Mouse (Mus musculus) intestine, embryonic 15.5 days (tissue): Measurements from ENCODE around the gene Arhgap15. TPM values are rescaled to one million over a fixed set of nuclear protein-coding genes. Genes with fewer than 3 reads are reported as not detected.

Source experiments
- ATAC-seq: fragments of 200-750 bp; cut with Nextera tagmentation; 2 replicates; pipeline ENCODE4 v1.8.0; 2017; ENCODE audit warnings: moderate TSS enrichment, moderate library complexity
- H3K27ac ChIP-seq: fragments of 300-500 bp; sonication (generic); 2 replicates; pipeline ENCODE4 v1.5.1; 2015; ENCODE audit warnings: mild to moderate bottlenecking, inconsistent platforms
- H3K27me3 ChIP-seq: fragments of 300-500 bp; sonication (generic); replicated peaks from 2 replicates; pipeline ENCODE4 v1.6.1; 2015; ENCODE audit warnings: inconsistent platforms
- H3K36me3 ChIP-seq: fragments of 300-500 bp; sonication (generic); 2 replicates; pipeline ENCODE4 v1.6.1; 2015; ENCODE audit warnings: inconsistent platforms
- H3K4me1 ChIP-seq: fragments of 300-500 bp; sonication (generic); replicated peaks from 2 replicates; pipeline ENCODE4 v1.6.1; 2015; ENCODE audit warnings: inconsistent platforms
- H3K4me2 ChIP-seq: fragments of 300-500 bp; sonication (generic); replicated peaks from 2 replicates; pipeline ENCODE4 v1.6.1; 2015; ENCODE audit warnings: mild to moderate bottlenecking, inconsistent platforms
- H3K4me3 ChIP-seq: fragments of 300-500 bp; sonication (generic); replicated peaks from 2 replicates; pipeline ENCODE4 v1.5.1; 2015; ENCODE audit warnings: inconsistent platforms
- H3K9ac ChIP-seq: fragments of 300-500 bp; sonication (generic); 2 replicates; pipeline ENCODE4 v1.6.1; 2015; ENCODE audit warnings: inconsistent platforms
- H3K9me3 ChIP-seq: fragments of 300-500 bp; sonication (generic); 2 replicates; pipeline ENCODE4 v1.6.1; 2016; ENCODE audit warnings: inconsistent platforms
- WGBS: fragments of 180-500 bp; shearing (Covaris S2); methylation state at CpG from one replicate; pipeline ENCODE4 v1.1.7; 2015; 5-methylcytosine and 5-hydroxymethylcytosine counted together
- polyA plus RNA-seq: library from polyadenylated mRNA; unstranded; fragments of >200 nt; fragmentation: Nextera tagmentation; extraction: Ambion mirVana; gene quantifications from 2 replicates; pipeline ENCODE4 v1.2.1, GENCODE M21; 2015

Gene Arhgap15
- polyA plus RNA-seq, 1 experiment from 2014 or later = 1.6 TPM

GRCm38 (mm10) chr2:44146124-44146981 is 397.7 kb downstream of the Arhgap15 start:
- ATAC-seq = peak; percentile 55; the same call in 1 of the 2 replicates
- Histone ChIP-seq H3K9me3 (no peaks in the 10 kb centered on the region), H3K27me3 (no peaks in the 10 kb centered on the region), H3K4me2 (no peak overlapping the region), H3K4me3 (no peak overlapping the region), H3K4me1 (no peaks in the 10 kb centered on the region), H3K36me3 (no peaks in the 10 kb centered on the region), H3K27ac (peak overlapping the region; percentile 67), H3K9ac (no peak overlapping the region)
- 52% methylated on average over 7 of the region's 7 CpGs for WGBS

DNA sequence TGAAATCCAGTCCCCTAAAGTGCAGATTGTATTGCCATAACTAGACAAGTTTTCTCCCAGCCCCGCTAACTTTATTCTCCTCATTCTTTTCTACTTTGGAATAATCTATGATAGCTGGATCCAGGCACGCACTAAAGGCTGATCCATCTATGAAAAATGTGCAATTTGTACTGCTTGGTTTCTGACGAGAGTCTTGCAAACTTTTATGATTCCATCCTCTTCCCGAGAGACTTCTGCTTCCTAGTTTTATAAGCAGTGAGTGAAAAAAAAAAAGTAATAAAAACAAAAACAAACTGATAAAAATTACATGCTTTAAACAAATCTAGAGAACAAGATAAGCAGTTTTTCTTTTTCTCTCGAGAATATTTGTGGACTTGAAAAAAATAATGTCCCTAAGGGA is 398.9 kb downstream of the Arhgap15 start:
- Histone ChIP-seq H3K27me3 (no peaks in the 10 kb centered on the region), H3K9ac (no peak overlapping the region), H3K36me3 (no peaks in the 10 kb centered on the region), H3K27ac (peak overlapping the region; percentile 54), H3K9me3 (no peaks in the 10 kb centered on the region), H3K4me2 (no peak overlapping the region), H3K4me3 (no peak overlapping the region), H3K4me1 (no peaks in the 10 kb centered on the region)
- WGBS = 47% methylated on average over 5 of the region's 5 CpGs
- no peak for ATAC-seq

GRCm38 (mm10) chr2:44147971-44148370 is 399.3 kb downstream of the Arhgap15 start:
- Histone ChIP-seq H3K27me3 (no peaks in the 10 kb centered on the region), H3K9me3 (no peaks in the 10 kb centered on the region), H3K36me3 (no peaks in the 10 kb centered on the region), H3K9ac (no peak overlapping the region), H3K4me1 (no peaks in the 10 kb centered on the region), H3K4me2 (no peak overlapping the region), H3K27ac (peak overlapping the region; percentile 54; the same call in 1 of the 2 replicates), H3K4me3 (no peak overlapping the region)
- 54% methylated on average over 7 of the region's 7 CpGs for WGBS
- no peak for ATAC-seq

- H3K27me3 ChIP-seq = no peaks in the 10 kb centered on the region
- no peaks in the 10 kb centered on the region for H3K9me3 ChIP-seq
- no peak overlapping the region for H3K9ac ChIP-seq
- 55% methylated on average over 7 of the region's 7 CpGs for WGBS
- H3K4me1 ChIP-seq = no peaks in the 10 kb centered on the region
- ATAC-seq = 0 out of 2 replicates have a peak, but pooled peaks have one; percentile 53
- peak overlapping the region; percentile 40; the same call in 1 of the 2 replicates for H3K27ac ChIP-seq
- no peak overlapping the region for H3K4me3 ChIP-seq
- no peaks in the 10 kb centered on the region for H3K36me3 ChIP-seq
- H3K4me2 ChIP-seq = no peak overlapping the region
Observed at GRCm38 (mm10) chr2:44148550-44149100, 400.0 kb downstream of the Arhgap15 start.

GRCm38 (mm10) chr2:44152301-44152700 is 403.7 kb downstream of the Arhgap15 start:
- Histone ChIP-seq H3K9me3 (no peaks in the 10 kb centered on the region), H3K27ac (no peak overlapping the region), H3K27me3 (no peaks in the 10 kb centered on the region), H3K4me1 (no peaks in the 10 kb centered on the region), H3K9ac (no peak overlapping the region), H3K4me3 (no peak overlapping the region), H3K4me2 (no peak overlapping the region), H3K36me3 (no peaks in the 10 kb centered on the region)
- WGBS = 79% methylated on average over 1 of the region's 1 CpGs
- no peak for ATAC-seq

- Histone ChIP-seq H3K4me2 (no peak overlapping the region), H3K4me1 (no peaks in the 10 kb centered on the region), H3K27ac (no peak overlapping the region), H3K9ac (no peak overlapping the region), H3K36me3 (no peaks in the 10 kb centered on the region), H3K27me3 (no peaks in the 10 kb centered on the region), H3K9me3 (no peaks in the 10 kb centered on the region), H3K4me3 (no peak overlapping the region)
- ATAC-seq = no peak
- 71% methylated on average over 4 of the region's 4 CpGs for WGBS
Observed at GRCm38 (mm10) chr2:44160358-44160757, 411.7 kb downstream of the Arhgap15 start.

- no peaks in the 10 kb centered on the region for H3K9me3 ChIP-seq
- no peak overlapping the region for H3K4me3 ChIP-seq
- H3K9ac ChIP-seq = no peak overlapping the region
- H3K4me1 ChIP-seq = no peaks in the 10 kb centered on the region
- H3K36me3 ChIP-seq = no peaks in the 10 kb centered on the region
- no peak overlapping the region for H3K27ac ChIP-seq
- 30% methylated on average over 3 of the region's 3 CpGs for WGBS
- no peaks in the 10 kb centered on the region for H3K27me3 ChIP-seq
- no peak for ATAC-seq
- no peak overlapping the region for H3K4me2 ChIP-seq
Observed at GRCm38 (mm10) chr2:44165789-44166188, 417.2 kb downstream of the Arhgap15 start.

- Histone ChIP-seq H3K4me3 (no peak overlapping the region), H3K9ac (no peak overlapping the region), H3K36me3 (no peaks in the 10 kb centered on the region), H3K27ac (no peak overlapping the region), H3K27me3 (no peaks in the 10 kb centered on the region), H3K4me2 (no peak overlapping the region), H3K4me1 (no peaks in the 10 kb centered on the region), H3K9me3 (no peaks in the 10 kb centered on the region)
- no peak for ATAC-seq
- WGBS = 79% methylated on average over 4 of the region's 4 CpGs
Observed at GRCm38 (mm10) chr2:44166716-44167115, 418.1 kb downstream of the Arhgap15 start.

DNA sequence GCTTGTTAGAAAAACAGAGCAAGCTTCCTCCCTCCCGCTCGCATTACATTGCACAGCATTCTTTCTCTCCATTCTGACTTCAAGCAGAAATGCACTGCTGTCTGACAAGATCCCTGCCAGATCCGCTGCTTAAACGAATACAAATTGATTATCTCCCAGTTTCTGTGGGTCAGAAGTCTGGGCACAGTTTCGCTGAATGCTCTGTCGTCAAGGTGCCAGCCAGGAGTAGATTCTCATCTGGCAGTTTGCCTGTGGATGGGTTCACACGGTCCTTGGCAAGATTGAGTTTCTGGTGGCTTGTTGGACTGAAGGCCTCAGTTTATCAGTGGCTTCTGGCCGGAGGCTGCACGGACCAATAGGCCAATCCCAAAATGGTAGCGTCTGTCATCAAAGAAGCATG is 435.9 kb downstream of the Arhgap15 start:
- no peaks in the 10 kb centered on the region for H3K4me1 ChIP-seq
- no peak overlapping the region for H3K27ac ChIP-seq
- WGBS = 71% methylated on average over 10 of the region's 10 CpGs
- ATAC-seq = no peak
- no peaks in the 10 kb centered on the region for H3K27me3 ChIP-seq
- no peak overlapping the region for H3K9ac ChIP-seq
- H3K9me3 ChIP-seq = no peaks in the 10 kb centered on the region
- no peak overlapping the region for H3K4me3 ChIP-seq
- no peaks in the 10 kb centered on the region for H3K36me3 ChIP-seq
- H3K4me2 ChIP-seq = no peak overlapping the region

GRCm38 (mm10) chr2:44190749-44191148 is 442.1 kb downstream of the Arhgap15 start:
- WGBS = 85% methylated on average over 9 of the region's 9 CpGs
- ATAC-seq = no peak
- H3K9ac ChIP-seq = no peak overlapping the region

GRCm38 (mm10) chr2:44192058-44192457 is 443.4 kb downstream of the Arhgap15 start:
- 82% methylated on average over 3 of the region's 3 CpGs for WGBS
- Histone ChIP-seq H3K9me3 (no peaks in the 10 kb centered on the region), H3K36me3 (no peaks in the 10 kb centered on the region), H3K4me1 (no peaks in the 10 kb centered on the region), H3K27me3 (no peaks in the 10 kb centered on the region), H3K27ac (no peak overlapping the region), H3K4me3 (no peak overlapping the region), H3K4me2 (no peak overlapping the region), H3K9ac (no peak overlapping the region)
- no peak for ATAC-seq

More at GRCm38 (mm10) chr2:44190749-44191148, 442.1 kb downstream of the Arhgap15 start:
- Histone ChIP-seq H3K36me3 (no peaks in the 10 kb centered on the region), H3K4me2 (no peak overlapping the region), H3K4me3 (no peak overlapping the region), H3K27ac (no peak overlapping the region), H3K9me3 (no peaks in the 10 kb centered on the region), H3K4me1 (no peaks in the 10 kb centered on the region), H3K27me3 (no peaks in the 10 kb centered on the region)

GRCm38 (mm10) chr2:44215506-44215905 is 466.9 kb downstream of the Arhgap15 start:
- no peak for ATAC-seq
- no peaks in the 10 kb centered on the region for H3K9me3 ChIP-seq
- no peak overlapping the region for H3K4me3 ChIP-seq
- 92% methylated on average over 7 of the region's 7 CpGs for WGBS
- no peaks in the 10 kb centered on the region for H3K4me1 ChIP-seq
- H3K27me3 ChIP-seq = no peaks in the 10 kb centered on the region
- H3K4me2 ChIP-seq = no peak overlapping the region
- no peaks in the 10 kb centered on the region for H3K36me3 ChIP-seq
- H3K27ac ChIP-seq = no peak overlapping the region
- no peak overlapping the region for H3K9ac ChIP-seq

GRCm38 (mm10) chr2:44217811-44218210 is 469.2 kb downstream of the Arhgap15 start:
- Histone ChIP-seq H3K27me3 (no peaks in the 10 kb centered on the region), H3K27ac (no peak overlapping the region), H3K36me3 (no peaks in the 10 kb centered on the region), H3K9me3 (no peaks in the 10 kb centered on the region), H3K9ac (no peak overlapping the region), H3K4me1 (no peaks in the 10 kb centered on the region), H3K4me3 (no peak overlapping the region), H3K4me2 (no peak overlapping the region)
- 83% methylated on average over 6 of the region's 6 CpGs for WGBS
- no peak for ATAC-seq
